Mouse (Mus musculus) embryo, embryonic 11 days (tissue): Measurements from ENCODE around the gene Elmsan1.
A peak's percentile ranks its signal among the peaks of the same experiment; 100 is the strongest.

Source experiments
- DNase-seq: peaks from one replicate; pipeline ENCODE4 v3.0.0-alpha.2; 2015

Gene Elmsan1

GRCm38 (mm10) chr12:84192280-84192679 is 26.4 kb downstream of the Elmsan1 start:
- no peak for DNase-seq

GRCm38 (mm10) chr12:84191770-84192169 is 26.9 kb downstream of the Elmsan1 start:
- no peak for DNase-seq

DNA sequence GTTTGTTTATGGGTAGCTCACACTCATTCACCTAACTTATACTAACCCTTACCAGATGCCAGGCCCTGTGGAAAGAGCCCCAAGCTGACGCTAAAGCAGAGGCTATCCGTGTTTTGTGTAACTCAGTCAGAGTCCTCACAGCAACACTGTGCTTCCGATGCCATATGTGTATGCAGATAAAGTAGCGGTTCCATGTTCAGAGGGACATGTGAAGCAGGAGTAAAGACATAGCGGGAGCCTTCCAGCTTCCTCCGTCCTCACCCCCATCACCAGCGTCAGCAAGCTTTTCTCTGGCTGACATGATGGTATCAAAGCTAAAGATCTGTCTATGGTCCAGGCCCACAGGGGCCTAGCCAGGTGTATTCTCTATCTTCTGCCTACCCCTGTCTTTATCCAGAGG is 27.5 kb downstream of the Elmsan1 start:
- no peak for DNase-seq

- DNase-seq, result no peak
These were observed 28.4 kb downstream of the Elmsan1 start for GRCm38 (mm10) chr12:84190151-84190820.

DNA sequence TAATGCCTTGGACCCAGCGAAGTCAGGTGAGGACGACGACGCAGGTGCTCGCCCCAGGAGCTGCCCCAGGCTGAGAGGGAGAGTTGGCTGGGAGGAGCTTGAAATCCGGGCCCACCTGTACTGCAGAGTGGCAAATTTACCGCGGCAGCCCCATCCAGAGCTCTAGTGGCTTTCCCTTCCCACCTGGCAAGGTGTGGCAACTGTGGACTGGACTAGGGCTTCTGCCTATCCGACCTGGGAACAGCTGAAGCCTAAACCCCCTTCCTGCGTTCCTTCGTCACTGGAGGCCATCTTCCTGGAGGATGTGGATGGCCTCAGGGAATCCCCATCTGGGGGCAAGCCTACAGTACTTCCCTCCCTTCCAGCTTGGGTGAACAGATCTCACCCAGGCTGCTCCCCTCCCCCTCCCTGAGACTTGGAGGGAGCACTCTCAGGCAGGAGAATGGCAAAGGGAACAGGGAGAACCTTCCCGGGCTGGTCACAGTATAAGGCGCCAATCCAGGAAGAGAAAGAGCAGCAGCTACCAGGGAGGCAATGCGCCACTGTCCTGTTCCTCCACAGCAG is 29.7 kb downstream of the Elmsan1 start:
- DNase-seq, result no peak

DNA sequence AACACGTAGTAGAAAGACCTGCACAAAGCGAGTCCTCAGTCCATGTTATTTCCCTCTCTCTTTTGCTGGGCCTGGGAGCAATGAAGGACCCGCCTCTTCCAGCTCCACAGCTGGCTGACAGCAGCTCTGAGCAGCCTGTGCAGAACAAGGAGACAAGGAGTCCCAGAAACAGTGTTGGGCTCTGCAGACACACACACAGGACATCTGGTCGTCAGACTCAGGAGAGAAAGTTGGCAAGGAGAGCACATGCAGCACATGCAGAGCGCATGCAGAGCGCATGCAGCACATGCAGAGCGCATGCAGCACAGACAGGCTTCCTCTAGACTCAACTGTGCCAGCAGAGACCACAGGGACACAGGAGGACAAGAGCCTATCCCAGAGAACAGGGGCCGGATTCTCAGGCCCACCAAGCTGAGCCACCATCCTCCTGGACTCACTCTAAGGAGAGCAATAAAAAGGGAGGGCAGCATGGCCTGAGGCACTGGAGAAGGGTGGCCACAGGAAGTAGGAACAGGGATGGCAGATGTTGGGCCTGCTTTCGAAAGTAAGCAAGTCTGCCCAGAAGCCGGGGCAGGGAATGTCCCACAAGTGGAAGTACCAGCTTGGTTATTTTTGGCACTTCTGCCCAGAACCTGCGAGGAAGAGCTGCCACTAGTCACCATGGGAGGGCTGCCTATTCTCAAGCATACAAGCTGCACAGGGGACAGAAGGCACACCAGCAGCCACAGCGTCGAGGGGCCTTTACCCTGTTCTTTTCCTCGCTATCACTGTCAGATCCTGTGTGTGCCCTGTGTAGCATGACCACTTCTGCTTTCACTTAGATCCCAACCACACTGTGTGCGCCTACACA is 30.7 kb downstream of the Elmsan1 start:
- DNase-seq, result no peak

DNA sequence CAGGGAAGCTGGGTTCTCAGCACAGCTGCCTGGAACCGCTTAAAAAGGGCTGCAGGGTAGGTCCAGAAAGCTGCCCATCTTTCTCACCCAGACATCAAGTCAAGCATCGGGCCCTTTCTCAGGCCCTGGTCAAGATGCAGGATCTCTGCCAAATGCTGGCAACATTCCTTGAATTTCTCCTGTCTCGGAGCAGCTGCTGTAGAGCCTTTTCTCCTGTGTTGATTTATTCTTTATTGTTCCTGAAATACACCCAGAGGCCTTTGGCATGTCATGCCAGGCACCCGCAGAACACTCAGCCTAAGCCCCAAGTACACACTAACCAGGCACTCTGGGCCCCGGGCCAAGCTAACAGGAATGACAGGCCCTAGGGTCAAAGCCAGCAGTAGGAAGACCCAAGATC is 31.7 kb downstream of the Elmsan1 start:
- no peak for DNase-seq

DNA sequence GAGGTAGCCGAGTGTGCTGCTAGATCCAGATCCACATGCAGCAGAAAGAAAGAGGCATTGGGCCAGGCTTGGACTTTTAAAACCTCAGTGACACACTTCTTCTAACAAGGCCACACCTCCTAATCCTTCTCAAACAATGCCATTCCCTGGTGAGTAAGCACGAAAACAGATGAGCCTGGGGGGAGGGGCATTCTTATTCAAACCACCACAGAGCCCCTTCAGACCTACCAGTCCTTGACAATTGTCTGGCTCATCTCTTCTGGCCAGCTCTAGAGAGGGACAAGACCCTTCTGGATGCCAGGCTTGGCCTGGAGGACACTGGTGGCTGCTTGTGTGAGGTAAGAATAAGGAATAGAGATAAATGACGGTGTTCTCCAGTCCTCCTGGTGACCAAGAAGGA is 32.1 kb downstream of the Elmsan1 start:
- no peak for DNase-seq

DNA sequence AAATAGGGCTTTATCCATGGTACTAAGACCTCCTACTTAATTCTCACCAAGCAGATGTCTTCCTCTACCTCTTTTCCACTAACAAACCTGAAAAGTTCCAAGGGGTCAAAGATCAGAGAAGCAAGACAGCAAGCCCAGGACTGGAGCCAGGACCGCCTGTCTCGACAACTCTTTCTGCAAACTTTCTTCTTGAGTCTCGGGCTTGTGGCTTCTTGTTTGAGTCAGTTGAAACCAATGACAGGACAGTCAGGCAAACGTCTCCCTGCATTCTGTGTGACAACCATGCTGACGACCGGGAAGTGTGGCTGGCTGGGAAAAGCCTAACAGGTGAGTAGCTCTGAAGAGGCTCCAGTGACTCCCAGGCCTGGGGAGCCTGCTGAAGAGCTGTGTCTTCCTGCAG is 33.1 kb downstream of the Elmsan1 start:
- DNase-seq, result no peak

- DNase-seq, result no peak
These were observed 33.7 kb downstream of the Elmsan1 start for GRCm38 (mm10) chr12:84184979-84185378.

GRCm38 (mm10) chr12:84181999-84182398 is 36.7 kb downstream of the Elmsan1 start:
- no peak for DNase-seq

- no peak for DNase-seq
These were observed 37.8 kb downstream of the Elmsan1 start for GRCm38 (mm10) chr12:84180701-84181435.

DNA sequence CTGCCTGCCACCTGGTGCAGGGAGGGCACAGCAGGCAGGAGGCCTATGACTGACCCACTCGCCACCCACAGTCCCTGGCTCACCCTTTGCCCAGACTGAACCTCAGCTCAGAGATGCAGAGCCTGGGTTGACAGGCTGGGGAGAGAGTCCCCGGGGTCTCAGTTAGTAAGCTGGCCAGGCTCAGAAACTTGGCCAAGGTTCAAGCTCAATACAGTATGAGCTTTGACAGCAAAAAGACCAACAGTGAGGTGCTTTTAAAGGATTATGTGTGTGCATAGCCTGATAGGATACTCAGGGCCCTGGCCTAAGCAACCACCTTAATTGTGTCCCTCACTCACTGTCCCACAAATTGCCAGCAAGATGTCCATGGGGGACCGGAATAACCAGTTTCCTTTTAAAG is 38.6 kb downstream of the Elmsan1 start:
- DNase-seq, result no peak

GRCm38 (mm10) chr12:84178652-84179445 is 39.8 kb downstream of the Elmsan1 start:
- DNase-seq, result no peak

GRCm38 (mm10) chr12:84178052-84178451 is 40.6 kb downstream of the Elmsan1 start:
- DNase-seq, result no peak

GRCm38 (mm10) chr12:84176886-84177765 is 41.6 kb downstream of the Elmsan1 start:
- no peak for DNase-seq

GRCm38 (mm10) chr12:84176126-84176769 is 42.4 kb downstream of the Elmsan1 start:
- DNase-seq, result peak; percentile 66

DNA sequence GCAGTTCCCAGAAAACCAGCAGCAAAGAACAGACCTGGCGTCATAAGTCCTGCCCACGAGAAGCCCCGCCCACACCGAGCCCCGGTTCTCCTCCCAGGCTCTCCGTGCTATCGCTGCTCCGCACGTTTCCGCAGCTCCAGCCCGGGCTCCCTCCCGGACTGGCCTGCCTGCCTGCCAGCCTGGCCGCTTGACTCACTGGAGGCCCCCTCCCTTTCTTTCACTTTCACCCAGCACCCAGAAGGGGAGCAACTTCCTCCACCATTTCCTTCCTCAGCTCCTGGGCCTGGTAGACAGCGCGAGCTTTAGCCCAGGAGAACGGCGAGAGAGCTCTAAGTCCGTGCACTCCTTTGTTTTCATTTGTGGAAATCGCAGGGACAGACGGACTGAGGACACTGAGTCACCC is 43.0 kb downstream of the Elmsan1 start:
- DNase-seq, result peak; percentile 84

- no peak for DNase-seq
These were observed 43.8 kb downstream of the Elmsan1 start for GRCm38 (mm10) chr12:84174871-84175270.

GRCm38 (mm10) chr12:84174190-84174811 is 44.4 kb downstream of the Elmsan1 start:
- DNase-seq, result no peak
